Mouse (Mus musculus): ENCODE measurements around the gene Slc29a1.

The Slc29a1 gene

DNA sequence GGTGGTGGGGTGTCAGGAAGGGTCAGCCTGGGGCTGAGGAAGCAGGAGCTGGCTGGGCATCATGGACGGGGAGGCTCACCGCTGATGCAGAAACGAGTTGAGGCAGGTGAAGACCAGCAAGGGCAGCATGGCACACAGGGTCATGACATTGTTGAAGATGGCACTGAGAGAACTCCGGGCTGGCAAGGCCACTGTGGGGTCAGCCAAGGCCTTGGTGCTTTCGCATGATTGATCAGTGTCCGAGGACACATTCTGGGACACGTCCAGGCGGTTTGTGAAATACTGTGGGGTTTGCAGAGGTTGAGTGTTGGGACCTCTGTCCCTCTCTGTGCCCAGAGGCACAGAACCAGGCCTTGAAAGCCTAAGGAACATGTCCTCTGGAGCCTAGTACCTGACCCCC is 9.6 kb downstream of the Slc29a1 start:
- no peak for DNase-seq (ENCODE audit: low read depth, low spot score)

DNA sequence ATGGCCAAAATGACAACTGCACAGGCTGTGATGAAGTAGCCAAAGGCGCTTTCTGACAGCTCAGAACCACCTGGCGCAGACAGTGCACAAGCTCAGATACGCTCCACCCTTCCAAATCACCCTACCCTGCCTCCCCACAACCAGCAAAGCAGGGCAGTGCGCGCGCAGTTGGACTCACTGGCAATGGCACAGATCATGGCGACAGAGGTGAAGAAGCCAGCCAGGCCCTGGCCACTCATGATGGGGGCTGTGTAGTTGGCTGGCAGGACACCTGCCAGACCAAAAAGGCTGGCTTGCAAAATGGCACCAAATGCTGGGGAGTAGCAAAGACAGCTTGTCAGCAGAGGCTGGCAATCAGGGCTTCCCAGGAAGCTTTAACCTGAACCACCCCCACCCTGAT is 10.2 kb downstream of the Slc29a1 start:
- DNase-seq (ENCODE audit: low read depth, low spot score): no peak

DNA sequence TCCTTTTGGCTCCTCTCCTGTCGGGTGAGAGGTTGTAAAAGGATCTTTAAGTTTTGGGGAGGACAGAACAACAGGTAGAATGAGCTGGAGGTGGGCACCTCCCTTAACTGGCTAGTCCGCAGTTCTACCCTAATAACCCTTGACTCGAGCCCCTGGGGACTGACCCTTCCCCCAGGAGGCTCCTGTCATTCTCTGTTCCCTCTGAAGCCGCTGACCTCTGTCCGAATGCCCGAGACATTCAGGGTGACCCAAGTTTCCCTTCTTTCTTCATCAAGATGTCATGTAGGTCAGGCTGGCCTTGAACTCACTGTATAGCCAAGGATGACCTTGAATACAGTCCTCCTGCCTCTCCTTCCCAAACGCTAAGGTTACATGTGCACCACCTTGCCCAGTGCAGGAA is 11.0 kb downstream of the Slc29a1 start:
- no peak for DNase-seq (ENCODE audit: low read depth, low spot score)

DNA sequence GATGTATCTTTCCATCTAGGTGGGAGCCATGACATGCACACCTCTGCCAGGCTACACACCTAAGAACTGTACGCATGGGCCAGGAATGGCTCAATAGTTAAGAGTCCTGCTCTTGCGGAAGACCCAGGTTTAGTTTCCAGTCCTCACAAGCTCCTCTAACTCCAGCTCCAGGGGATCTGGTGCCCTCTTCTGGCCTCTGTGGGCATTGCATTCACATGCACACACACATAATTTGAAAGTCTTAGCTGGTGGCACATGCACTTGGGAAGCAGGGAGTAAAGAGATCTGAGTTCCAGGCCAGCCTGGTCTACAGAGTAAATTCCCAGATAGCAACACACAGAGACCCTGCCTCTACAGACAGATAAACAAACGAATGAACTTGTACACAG is 13.0 kb downstream of the Slc29a1 start:
- DNase-seq (ENCODE audit: low read depth, low spot score): no peak

DNA sequence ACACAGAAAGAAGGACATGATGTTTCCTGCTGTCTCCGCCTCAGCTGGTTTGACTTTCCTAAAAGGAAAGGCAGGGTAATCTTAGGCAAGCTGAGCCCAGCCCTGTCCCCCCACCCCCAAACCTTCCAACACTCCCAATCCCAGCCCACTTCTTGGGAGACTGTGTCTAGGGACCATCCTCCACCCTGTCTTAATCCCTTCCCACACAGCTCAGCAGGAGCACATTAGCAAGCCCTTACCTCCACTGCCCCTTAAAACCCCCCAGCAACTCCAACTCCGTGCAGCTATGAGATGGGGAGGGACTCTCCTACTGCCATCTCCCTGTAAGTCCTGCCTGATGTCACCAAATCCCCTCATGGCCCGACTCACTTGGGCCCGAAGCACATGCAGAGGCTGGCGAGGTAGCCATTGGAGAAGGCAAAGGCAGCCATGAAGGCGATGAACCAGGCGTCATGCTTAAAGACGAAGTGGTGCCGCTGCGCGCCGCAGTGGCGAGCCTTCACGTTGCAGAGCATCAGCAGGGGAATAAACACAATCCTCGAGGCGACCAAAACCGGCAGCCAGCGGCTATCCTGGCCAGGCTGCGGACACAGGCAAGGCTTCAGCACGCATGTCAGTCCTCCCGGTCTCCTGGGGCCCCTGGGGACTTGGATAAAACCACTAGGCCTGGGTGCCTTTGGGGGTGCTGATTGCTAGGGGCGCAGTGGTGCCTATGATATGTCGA is 13.5 kb downstream of the Slc29a1 start:
- no peak for DNase-seq (ENCODE audit: low read depth, low spot score)

DNA sequence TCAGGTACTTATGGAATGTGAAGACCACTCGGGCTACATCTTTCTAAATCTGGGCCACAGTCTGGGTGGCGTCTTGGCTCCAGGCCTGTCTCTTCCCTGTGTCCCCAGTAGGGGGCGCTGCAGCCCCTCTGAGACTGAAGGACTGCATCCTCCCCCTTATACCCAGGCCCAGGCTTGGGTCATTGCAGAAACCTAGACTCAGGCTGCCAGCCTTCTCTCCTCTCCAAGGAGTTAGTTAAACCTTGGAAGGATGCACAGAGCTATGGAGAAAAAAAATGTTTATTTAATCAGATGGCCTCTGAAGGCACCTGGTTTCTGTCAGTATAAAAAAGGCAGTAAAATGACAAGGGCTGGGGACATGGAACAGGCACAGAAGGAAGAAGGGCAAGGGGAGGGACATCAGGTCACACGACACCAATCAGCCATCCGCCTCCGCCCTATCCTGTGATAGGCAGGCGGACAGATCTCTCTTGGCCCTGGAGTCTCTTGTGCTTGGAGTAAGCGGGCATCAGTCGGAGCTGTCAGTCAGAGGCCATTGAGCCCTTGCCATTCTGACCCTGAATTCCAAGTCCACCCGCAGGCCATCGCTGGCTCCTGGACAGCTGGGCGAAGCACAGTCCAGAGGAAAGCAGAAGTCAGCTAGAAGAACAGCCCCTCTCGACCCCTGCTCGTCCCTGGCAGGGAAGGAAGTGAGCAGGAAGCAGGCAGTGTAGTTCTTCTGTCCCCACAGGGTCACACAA is 14.3 kb downstream of the Slc29a1 start:
- DNase-seq (ENCODE audit: low read depth, low spot score): no peak

DNA sequence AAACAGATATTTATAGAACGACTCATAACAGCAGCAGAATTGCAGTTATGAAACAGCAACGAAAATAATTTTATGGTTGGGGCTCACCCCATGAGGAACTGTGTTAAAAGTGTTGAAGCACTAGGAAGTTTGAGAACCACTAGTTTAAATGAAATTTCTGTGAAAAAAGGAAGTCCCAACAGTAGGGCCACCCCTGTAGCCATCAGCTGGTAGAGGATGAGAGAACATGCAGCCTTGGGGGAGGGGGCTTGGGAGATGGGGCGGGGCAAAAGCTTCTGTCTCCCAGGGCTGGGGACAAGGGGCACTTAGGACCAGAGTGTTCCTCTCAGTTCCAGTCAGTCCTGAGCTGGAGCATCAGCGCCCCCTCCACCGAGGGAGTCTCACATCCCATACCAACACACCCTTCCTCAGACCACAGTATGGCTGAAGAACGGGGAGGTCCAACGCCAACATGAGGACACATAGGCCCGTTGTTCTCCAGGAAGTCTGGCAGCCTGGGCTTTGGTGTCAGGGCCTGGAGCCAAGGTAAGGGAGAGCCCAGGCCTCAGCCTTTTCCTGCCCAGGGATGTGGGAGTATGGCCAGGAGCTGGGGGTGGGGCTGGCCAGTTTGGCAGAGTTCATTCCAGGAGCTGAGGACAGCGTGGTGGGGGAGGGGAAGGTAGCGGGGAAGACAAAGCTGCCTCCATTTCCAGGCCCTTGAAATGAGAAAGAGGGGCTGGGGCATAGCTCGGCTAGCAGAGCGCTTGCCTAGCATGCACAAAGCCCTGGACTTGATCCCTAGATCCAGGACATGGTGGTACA is 15.1 kb downstream of the Slc29a1 start:
- DNase-seq (ENCODE audit: low read depth, low spot score): no peak

DNA sequence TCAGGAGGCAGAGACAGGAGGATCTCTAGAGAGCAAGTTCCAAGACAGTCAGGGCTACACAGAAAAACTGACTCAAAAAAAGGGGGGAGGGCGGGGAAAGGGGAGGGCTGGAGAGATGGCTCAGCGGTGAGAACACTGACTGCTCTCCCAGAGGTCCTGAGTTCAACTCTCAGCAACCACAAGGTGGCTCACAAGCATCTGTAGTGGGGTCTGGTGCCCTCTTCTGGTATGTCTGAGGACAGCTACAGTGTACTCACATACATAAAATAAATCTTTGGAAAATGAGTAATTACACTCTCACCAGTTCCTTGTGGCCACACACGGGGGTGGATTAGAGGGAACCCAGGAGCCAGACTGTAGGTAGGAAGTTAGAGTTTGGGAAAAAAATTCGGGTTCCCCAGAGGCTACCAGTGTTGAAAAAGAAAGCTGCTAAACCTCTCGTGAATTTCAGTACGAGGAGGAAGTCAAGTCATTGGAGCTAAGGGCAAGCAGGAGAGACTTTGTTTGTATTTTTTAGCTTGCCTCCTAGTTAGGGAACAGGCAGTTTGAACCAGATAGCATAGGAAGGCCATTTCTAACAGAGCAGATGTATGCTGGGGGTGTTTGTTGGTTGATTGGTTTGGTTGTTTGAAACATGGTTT is 16.6 kb downstream of the Slc29a1 start:
- DNase-seq (ENCODE audit: low read depth, low spot score): no peak

DNA sequence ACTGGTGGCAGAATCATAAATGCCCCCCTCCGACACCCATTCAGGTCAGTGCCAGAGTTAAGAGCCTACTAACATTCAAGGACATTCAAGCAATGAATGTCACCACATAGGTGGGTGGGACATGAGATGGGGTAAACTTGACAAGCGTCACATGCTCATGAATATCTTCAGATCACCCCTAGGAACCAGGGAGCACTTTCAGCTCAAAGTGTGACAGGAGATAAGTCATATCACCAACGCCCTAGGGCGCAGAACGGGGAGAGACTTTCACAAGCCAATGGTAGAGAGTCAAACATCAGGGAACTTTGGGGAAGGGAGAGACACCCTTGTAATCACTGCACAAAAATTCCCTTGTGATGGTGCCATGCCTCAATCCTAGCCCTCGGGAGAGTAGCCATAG is 17.2 kb downstream of the Slc29a1 start:
- DNase-seq (ENCODE audit: low read depth, low spot score): no peak

DNA sequence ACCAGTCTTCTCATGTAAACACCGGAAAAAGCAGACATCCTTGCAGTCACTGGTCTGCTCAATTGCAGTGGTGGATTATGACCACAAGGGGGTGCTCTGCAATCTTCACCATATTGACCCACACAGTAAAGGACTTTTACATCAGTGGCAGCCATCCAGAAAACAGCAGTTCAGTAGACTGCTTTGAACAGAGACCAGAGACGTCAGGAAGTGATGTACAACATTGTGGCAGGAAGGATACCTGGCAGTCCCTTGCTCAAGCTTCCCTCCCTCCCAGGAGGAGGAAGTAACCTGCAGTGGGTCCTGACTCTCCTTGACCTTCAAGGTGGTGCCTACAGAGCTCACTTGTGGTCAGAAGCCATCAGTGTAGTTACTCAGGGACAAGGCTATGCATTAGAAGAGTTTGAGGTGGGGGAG is 17.8 kb downstream of the Slc29a1 start:
- no peak for DNase-seq (ENCODE audit: low read depth, low spot score)

DNA sequence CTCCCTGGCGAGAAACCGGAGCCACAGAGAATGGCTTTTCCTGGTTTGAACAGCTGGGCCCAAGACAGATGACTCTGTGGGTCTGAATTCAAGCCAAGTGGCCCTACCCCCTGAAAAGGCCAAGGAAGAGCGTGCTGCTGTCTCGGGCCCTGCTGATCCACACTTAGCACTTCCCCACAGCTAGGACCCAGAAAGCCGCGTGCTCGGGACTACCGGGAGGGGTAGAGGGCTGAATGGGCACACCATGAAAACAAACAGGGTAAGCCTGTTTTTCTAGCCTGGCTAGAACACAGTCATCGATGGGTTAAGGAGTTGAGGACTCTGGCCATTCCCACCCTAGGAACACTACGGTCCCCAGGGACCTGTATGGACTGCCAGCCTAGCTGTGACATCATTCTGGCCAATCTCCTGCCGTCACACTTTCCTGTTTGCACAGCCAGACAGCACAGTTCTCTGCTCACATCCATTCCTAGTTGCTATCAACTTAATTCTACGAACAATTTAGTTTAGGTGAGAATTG is 18.4 kb downstream of the Slc29a1 start:
- DNase-seq (ENCODE audit: low read depth, low spot score): no peak

DNA sequence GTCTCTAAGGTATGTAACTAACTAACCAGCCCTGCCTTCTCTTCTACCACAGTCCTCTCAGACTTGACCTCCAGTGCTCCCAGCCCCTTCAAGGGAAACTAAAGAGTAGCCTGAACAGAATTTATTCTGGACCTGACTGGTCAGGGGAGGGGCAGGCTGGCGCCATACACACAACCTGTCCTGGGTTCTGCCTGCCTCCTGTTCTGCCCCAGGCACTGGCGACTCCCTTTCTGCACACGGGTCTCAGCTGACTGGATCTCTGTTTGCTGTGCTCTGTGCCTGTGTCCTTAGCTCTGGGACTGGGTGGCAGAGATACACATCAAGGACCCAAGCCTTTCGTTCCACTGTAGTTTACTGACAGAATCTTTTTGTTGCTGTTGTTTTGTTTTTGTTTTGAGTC is 19.9 kb downstream of the Slc29a1 start:
- no peak for DNase-seq (ENCODE audit: low read depth, low spot score)

DNA sequence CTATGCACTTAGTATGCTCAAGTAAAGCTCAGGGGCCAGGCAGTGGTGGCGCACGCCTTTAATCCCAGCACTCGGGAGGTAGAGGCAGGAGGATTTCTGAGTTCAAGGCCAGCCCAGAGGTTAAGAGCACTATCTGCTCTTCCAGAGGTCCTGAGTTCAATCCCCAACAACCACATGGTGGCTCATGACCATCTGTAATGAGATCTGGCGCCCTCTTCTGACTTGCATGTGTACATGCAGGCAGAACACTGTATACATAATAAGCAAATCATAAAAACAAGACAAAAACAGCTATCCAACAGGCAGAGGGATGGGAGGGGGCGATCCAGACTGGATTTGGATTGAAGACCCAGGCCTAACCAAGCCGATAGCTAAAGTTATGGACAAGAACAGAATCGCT is 20.6 kb downstream of the Slc29a1 start:
- DNase-seq (ENCODE audit: low read depth, low spot score): no peak

DNA sequence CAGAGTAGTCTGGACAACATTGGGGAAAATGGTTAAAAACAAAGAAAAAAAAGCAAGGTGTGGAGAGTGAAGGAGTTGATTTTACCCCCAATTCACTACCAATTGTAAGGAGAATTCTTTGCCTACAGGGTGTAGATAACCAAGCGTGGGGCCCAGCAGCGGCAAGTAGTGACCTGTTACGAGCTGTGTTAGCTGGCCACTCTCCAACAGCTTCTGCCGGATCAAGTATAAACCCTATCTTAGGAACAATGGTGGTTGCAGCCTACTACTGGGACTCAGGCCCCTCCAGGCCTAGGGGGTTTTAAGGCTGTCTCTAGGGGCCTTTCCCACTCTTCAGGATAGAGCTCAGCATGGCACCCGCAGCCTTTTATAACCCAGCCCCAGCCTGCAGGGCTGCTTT is 21.2 kb downstream of the Slc29a1 start:
- DNase-seq (ENCODE audit: low read depth, low spot score): no peak

DNA sequence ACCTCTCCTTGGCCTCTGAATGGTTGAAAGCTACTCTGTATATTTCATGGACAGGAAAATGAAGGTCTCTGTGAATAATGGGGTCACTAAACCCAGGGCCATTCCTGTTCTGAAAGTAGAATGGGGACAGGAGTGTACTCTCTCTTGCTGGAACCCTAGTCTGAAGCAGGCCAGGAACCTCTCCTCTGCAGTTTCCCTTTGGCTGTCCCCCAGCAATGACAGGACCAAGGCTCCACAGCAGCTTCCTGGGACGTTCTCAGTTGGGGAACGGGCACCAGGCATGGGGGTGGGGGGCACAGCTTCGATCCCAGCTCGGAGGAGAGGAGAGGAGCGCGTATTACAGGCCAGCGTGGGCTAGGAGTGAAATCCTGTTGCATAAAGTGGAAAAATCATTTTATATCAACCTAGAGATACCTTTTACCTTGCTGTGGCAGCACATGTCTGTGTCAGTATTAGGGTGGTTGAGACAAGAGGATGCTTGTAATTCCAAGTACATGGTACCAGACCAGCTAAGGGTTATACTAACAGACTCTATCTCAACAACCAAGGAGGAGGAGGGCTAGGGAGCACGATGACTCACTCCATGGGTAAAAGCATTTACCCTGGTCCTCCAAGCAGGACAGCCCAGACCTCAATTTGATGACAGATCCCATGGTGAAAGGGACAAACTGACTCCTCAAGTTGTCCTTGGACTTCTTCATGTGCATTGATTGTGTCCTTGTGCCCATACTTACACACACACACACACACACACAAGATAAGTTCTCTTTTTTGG is 24.1 kb downstream of the Slc29a1 start:
- no peak for DNase-seq (ENCODE audit: low read depth, low spot score)

DNA sequence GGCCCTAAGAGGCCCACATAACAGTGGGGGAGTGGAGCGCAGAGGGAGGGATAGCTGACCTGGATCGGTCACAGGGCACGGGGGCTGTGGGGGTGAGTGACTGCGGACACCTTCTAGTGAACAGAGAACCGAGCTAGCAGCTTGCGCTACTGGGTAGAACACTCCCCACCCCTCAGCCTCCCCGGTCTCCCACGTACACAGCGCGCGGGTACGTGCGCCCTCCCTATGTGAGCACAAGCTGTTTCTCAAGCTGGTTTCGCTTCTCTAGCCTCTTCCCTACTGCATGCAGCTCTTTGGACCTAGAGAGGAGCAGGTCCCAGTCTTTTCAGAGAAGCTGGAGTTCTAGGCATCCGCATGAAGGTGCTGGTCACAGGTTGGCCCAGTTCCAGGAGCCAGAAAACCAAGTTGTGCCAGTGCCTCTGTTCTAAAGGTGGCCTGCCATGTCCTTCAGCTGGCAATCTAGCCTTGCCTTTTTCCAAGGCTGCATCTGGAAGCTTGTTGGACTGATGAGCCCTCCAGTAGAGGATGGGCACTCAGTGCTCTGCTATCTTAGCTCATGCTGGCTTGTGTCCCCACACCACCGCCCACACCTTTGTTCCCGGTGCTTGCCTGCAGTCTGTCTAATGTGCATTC is 25.2 kb downstream of the Slc29a1 start:
- peak; percentile 90 for DNase-seq (ENCODE audit: low read depth, low spot score)

DNA sequence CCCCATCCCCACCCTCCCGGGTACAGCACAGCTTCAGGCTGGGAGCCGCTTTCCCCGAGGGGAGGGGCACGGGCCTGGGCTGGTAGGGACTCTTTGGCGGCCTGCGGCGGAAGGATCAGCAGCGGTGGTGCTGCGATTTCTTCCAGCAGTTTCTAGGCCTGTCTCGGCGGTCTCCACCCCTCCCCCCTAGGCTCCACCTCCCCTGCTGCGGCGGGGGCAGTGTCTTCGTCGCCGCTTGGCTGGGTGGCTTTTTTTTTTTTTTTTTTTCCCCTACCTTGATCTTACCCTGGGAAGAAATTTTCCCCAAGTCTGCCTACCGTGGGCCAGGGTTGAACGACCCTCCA is 25.7 kb downstream of the Slc29a1 start:
- peak; percentile 93 for DNase-seq (ENCODE audit: low read depth, low spot score)

DNA sequence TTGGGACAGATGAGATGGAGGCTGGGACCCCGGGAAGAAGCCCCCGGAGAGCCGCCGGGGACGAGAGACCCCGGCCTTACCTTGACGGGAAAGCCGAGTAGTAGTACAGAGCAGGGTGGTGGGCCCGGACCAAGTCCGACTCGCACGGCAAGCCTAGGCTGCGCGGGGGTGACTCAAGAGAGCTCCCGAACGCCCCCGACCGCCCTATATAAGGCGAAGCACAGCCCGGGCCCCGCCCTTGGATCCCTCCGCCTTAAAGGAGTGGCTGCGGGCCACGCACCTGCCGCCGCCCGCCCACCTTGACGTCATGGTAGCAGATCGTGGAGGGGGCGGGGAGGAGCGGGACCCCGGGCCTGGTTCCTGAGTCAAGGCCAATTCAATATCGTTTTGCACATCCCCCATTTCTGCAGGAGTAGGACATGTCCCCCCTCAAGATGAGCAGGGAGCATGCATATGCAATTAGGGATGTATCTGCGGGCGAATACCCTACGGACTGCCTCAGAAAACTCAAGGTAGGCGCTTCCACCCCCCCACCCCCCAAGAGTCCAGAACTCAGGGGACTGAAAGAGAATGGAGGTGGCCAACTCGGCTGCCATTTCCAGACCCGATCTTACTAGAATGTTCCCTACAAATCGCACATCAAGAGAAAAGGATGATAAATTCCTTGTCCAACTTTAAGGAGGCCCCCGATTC is 26.2 kb downstream of the Slc29a1 start, which contains the start of gene Hsp90ab1:
Gene Hsp90ab1 (minus strand): TSS at position 185 of the 693 bp plus-strand sequence.
- DNase-seq (ENCODE audit: low read depth, low spot score): peak; percentile 95

DNA sequence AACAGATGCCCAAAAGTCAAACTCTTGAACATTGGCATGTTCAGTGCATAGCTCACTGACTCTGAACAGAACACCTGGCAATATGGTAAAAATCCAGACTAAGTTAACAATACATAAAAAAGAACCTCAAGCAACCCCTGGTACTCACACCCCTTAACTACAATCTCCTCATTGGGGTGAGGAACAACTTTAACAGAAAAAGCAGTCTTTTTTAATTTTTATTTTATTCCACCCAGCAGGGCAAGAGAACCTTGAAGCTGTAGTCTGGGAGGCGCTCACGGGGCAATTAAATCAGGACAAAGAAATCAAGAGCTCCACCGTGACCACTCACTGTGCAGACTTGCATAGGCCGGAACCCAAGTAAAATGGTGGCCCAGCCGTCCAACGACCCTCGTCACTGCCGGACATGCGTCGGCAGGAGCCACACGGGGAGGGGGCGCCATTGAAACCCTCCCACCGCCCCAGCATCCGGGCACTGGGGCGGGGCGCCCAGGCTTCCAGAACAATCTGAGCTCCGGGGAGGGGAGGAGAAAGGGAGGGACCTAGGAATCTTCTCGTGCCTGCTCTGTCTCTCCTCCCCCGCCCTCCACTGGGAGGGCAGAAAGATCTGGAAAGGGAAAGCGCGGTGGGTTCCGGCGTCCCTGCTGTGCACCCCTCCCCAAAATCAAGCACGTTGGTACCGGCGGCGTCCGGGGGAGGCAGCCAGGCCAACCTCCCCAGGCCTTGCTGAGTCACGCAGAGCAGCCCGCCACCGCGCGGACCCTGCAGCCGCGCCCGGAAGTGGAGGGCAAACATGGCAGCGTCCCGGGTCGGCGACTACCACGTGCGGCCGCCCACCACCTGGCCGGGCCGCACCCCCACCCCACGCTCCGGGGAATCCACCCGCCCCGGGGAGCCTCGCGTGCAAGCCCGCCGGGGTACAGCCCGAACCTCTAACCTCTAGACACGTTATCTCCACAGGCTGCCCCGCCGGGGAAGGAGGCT is 27.0 kb downstream of the Slc29a1 start:
- DNase-seq (ENCODE audit: low read depth, low spot score): no peak
